Mouse (Mus musculus) retina, postnatal 1 day (tissue): ENCODE results near the gene Sart3.
"Not testable (repeated sequence)": the region's sequence is repeated elsewhere in the genome, so short reads cannot be mapped to it uniquely, and the experiment has no call there.

Source experiments
- DNase-seq: peaks from one replicate; pipeline ENCODE4 v3.0.0-alpha.2; 2012

The Sart3 gene

GRCm38 (mm10) chr5:113790453-113791196 lies 18.3 kb upstream of the Sart3 start:
- no peak for DNase-seq

GRCm38 (mm10) chr5:113789075-113789788 lies 16.9 kb upstream of the Sart3 start:
- no peak for DNase-seq

- DNase-seq = no peak
These were observed 16.3 kb upstream of the Sart3 start for GRCm38 (mm10) chr5:113788645-113789044.

- DNase-seq = no peak
These were observed 14.7 kb upstream of the Sart3 start for GRCm38 (mm10) chr5:113786985-113787384.

GRCm38 (mm10) chr5:113784104-113784503 lies 11.8 kb upstream of the Sart3 start:
- not testable (repeated sequence) for DNase-seq

- no peak for DNase-seq
These were observed 11.3 kb upstream of the Sart3 start for GRCm38 (mm10) chr5:113783581-113784001.

- no peak for DNase-seq
These were observed 10.3 kb upstream of the Sart3 start for GRCm38 (mm10) chr5:113782624-113783023.

- DNase-seq = no peak
These were observed 9.6 kb upstream of the Sart3 start for GRCm38 (mm10) chr5:113781875-113782274.

GRCm38 (mm10) chr5:113781254-113781653 lies 8.9 kb upstream of the Sart3 start:
- DNase-seq = no peak

GRCm38 (mm10) chr5:113780763-113781162 lies 8.5 kb upstream of the Sart3 start:
- no peak for DNase-seq

GRCm38 (mm10) chr5:113780082-113780752 lies 7.9 kb upstream of the Sart3 start:
- no peak for DNase-seq

- no peak for DNase-seq
These were observed 7.3 kb upstream of the Sart3 start for GRCm38 (mm10) chr5:113779569-113779968.

GRCm38 (mm10) chr5:113777728-113778127 lies 5.4 kb upstream of the Sart3 start:
- not testable (repeated sequence) for DNase-seq

- no peak for DNase-seq
These were observed 4.6 kb upstream of the Sart3 start for GRCm38 (mm10) chr5:113776896-113777226.

GRCm38 (mm10) chr5:113776128-113776895 lies 4.0 kb upstream of the Sart3 start:
- DNase-seq = no peak

- no peak for DNase-seq
These were observed 3.3 kb upstream of the Sart3 start for GRCm38 (mm10) chr5:113775585-113775984.

- DNase-seq = peak; percentile 82
These were observed 1.4 kb upstream of the Sart3 start for GRCm38 (mm10) chr5:113773664-113774063.

- no peak for DNase-seq
These were observed 702 bp upstream of the Sart3 start for GRCm38 (mm10) chr5:113772905-113773519.

- DNase-seq = peak; percentile 96
These were observed 822 bp downstream of the Sart3 start for GRCm38 (mm10) chr5:113771213-113772162.

GRCm38 (mm10) chr5:113768806-113769205 lies 3.5 kb downstream of the Sart3 start:
- DNase-seq = no peak
